ENCODE assay signal across 22 mouse cellular contexts in the genomic region with DNA sequence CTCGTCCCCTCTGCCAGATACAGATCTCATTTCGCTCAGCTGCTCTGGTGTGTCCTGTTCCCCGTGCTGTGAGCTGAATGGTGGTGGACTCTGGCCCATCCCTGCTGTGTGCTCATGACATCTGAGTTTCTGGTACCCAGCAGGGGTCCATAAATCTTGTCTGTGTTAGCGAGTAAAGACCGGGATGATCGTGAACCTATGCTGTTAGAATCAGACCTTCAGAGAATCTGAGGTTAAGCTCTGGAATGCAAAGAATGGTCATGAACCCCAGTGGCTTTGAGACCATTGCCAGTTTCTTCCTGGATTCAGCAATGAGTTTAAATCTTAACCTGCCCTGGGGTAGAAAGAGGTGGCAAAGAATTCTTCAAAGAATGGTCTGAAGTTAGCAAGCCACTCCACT.
A peak's percentile ranks its signal among the peaks of the same experiment; 100 is the strongest.
DNase-seq lines count a peak whose midpoint lies in the region; ATAC-seq and TF ChIP-seq lines count a peak whose summit lies in the region.
"Had no signal": no experiment of that assay in that cellular context is flagged by ENCODE, and none has a peak within 500 bp of the region (broad histone marks: within the 10 kb centered on the region; RNA-seq: fewer than 3 reads in every experiment).

No protein-coding gene starts in this region.

- H3K79me2 ChIP-seq in myocyte (ENCODE audit: control insufficient read depth, insufficient read depth), result no peaks in the 10 kb centered on the region

- peak; percentile 31 to 40 for DNase-seq in cerebellum, postnatal 14 days
- no peak for DNase-seq in cerebellum, adult 11-12 months
- peak; percentile 11 for DNase-seq in midbrain, embryonic 10.5 days (ENCODE audit: low spot score)
- DNase-seq in midbrain, embryonic 11.5 days (ENCODE audit: low spot score, missing footprints), result no peak
- peak; percentile 54 for DNase-seq in kidney, adult 2 months
- no peak for DNase-seq in adrenal gland, postnatal 25 days
- DNase-seq: adrenal gland, postnatal 36 days; cerebellum, adult 9-11 months; gastrocnemius, adult 2 months; heart, adult 11 months; liver, postnatal 0 days; right cerebral cortex, postnatal 25 days; thymus, postnatal 36 days had no signal

- H3K4me3 ChIP-seq in midbrain, embryonic 10.5 days, result no peak overlapping the region
- H3K4me3 ChIP-seq in midbrain, embryonic 11.5 days (ENCODE audit: low read depth, low read length), result no peak overlapping the region
- H3K4me3 ChIP-seq in kidney, adult 2 months (ENCODE audit: insufficient read depth, low read depth, low read length), result no peak overlapping the region
- no peak overlapping the region for H3K4me3 ChIP-seq in myocyte
- H3K4me3 ChIP-seq: erythroblast, embryonic 14.5 days; gastrocnemius, adult 2 months; limb, embryonic 15.5 days; midbrain, embryonic 15.5 days; neural tube, embryonic 13.5 days had no signal

- no peak overlapping the region for H3K9ac ChIP-seq in midbrain, embryonic 11.5 days (ENCODE audit: low read length)
- H3K9ac ChIP-seq: limb, embryonic 15.5 days; liver, postnatal 0 days; midbrain, embryonic 15.5 days; neural tube, embryonic 13.5 days had no signal

- H3K9me3 ChIP-seq in midbrain, embryonic 10.5 days (replicated peaks), result no peaks in the 10 kb centered on the region; the same call in 1 of the 2 replicates
- no peaks in the 10 kb centered on the region for H3K9me3 ChIP-seq in midbrain, embryonic 11.5 days (ENCODE audit: control insufficient read depth, low read length)
- H3K9me3 ChIP-seq: limb, embryonic 15.5 days; midbrain, embryonic 15.5 days; neural tube, embryonic 13.5 days had no signal

- no peak for TF ChIP-seq POLR2A in kidney, adult 2 months (IDR thresholded peaks at IDR 0.05; ENCODE audit: low read depth, low read length)
- no peak for TF ChIP-seq POLR2A in myocyte (IDR thresholded peaks at IDR 0.05; ENCODE audit: insufficient read length, low read depth)

- H3K36me3 ChIP-seq in midbrain, embryonic 10.5 days, result no peaks in the 10 kb centered on the region
- no peaks in the 10 kb centered on the region for H3K36me3 ChIP-seq in midbrain, embryonic 11.5 days (ENCODE audit: control insufficient read depth, insufficient read depth, low read length)
- no peaks in the 10 kb centered on the region for H3K36me3 ChIP-seq in kidney, adult 2 months (ENCODE audit: control insufficient read depth, insufficient read depth, low read length)
- H3K36me3 ChIP-seq in myocyte (ENCODE audit: control insufficient read depth, insufficient read depth), result no peaks in the 10 kb centered on the region
- H3K36me3 ChIP-seq: limb, embryonic 15.5 days; midbrain, embryonic 15.5 days; neural tube, embryonic 13.5 days had no signal

- ATAC-seq in midbrain, embryonic 11.5 days (ENCODE audit: low FRiP score), result no peak
- no peak for ATAC-seq in monocyte, adult 5-6 weeks (replicated peaks; ENCODE audit: insufficient number of reproducible peaks, low FRiP score, low TSS enrichment, poor library complexity, severe bottlenecking)
- ATAC-seq: forebrain, embryonic 16.5 days; hindbrain, postnatal 0 days; liver, postnatal 0 days; midbrain, embryonic 15.5 days had no signal

- 74% methylated on average over 6 of the region's 6 CpGs for WGBS in midbrain, embryonic 10.5 days
- 70% methylated on average over 6 of the region's 6 CpGs for WGBS in midbrain, embryonic 11.5 days
- 22% methylated on average over 6 of the region's 6 CpGs for WGBS in kidney, adult 2 months

- no peak overlapping the region for H3K27ac ChIP-seq in midbrain, embryonic 10.5 days (replicated peaks)
- H3K27ac ChIP-seq in midbrain, embryonic 11.5 days (ENCODE audit: low read depth, low read length), result no peak overlapping the region
- H3K27ac ChIP-seq in kidney, adult 2 months (ENCODE audit: insufficient read depth, low read depth, low read length), result 0 out of 2 replicates have a peak overlapping the region, but pooled peaks have one; percentile 24
- H3K27ac ChIP-seq: gastrocnemius, adult 2 months; hindbrain, postnatal 0 days; limb, embryonic 15.5 days; macrophage; midbrain, embryonic 15.5 days; neural tube, embryonic 13.5 days had no signal

- no peak overlapping the region for H3K4me2 ChIP-seq in midbrain, embryonic 11.5 days
- H3K4me2 ChIP-seq in myocyte (ENCODE audit: low read depth), result no peak overlapping the region
- H3K4me2 ChIP-seq: limb, embryonic 15.5 days; midbrain, embryonic 15.5 days; neural tube, embryonic 13.5 days had no signal

- no peaks in the 10 kb centered on the region for H3K4me1 ChIP-seq in midbrain, embryonic 10.5 days
- H3K4me1 ChIP-seq in midbrain, embryonic 11.5 days (ENCODE audit: control insufficient read depth, insufficient read depth, low read length), result no peaks in the 10 kb centered on the region
- peaks cover 9% of the 10 kb centered on the region for H3K4me1 ChIP-seq in kidney, adult 2 months (ENCODE audit: control insufficient read depth, insufficient read depth, low read length)
- H3K4me1 ChIP-seq: midbrain, embryonic 15.5 days had no signal

- no peak for TF ChIP-seq CTCF in kidney, adult 2 months (conservative IDR thresholded peaks at IDR 0.05; ENCODE audit: insufficient read depth, insufficient read length, low read depth, low read length)

- no peak overlapping the region for H3ac ChIP-seq in myocyte (ENCODE audit: control insufficient read depth, insufficient read length)

- H3K27me3 ChIP-seq in midbrain, embryonic 10.5 days (ENCODE audit: low read depth, poor library complexity, severe bottlenecking), result peaks cover 5% of the 10 kb centered on the region; the same call in 1 of the 2 replicates
- no peaks in the 10 kb centered on the region for H3K27me3 ChIP-seq in midbrain, embryonic 11.5 days (ENCODE audit: control insufficient read depth, insufficient read depth, low read length)
- H3K27me3 ChIP-seq in kidney, adult 2 months (replicated peaks; ENCODE audit: control insufficient read depth, insufficient read depth, low read length), result no peaks in the 10 kb centered on the region
- no peaks in the 10 kb centered on the region for H3K27me3 ChIP-seq in myocyte (ENCODE audit: control insufficient read depth, insufficient read depth, insufficient read length)
- H3K27me3 ChIP-seq: limb, embryonic 15.5 days; midbrain, embryonic 15.5 days; neural tube, embryonic 13.5 days had no signal

TF ChIP-seq in myocyte, 11 proteins besides CTCF, POLR2A, EP300 and RAD21:
- TF ChIP-seq MYOD1 (IDR thresholded peaks at IDR 0.05; ENCODE audit: control insufficient read depth in 1 of 3, insufficient read length in 2 of 3, low read depth in 2 of 3), result peak in 2 of 3 experiments; percentile 38 to 47
- TF ChIP-seq E2F4 (IDR thresholded peaks at IDR 0.05; ENCODE audit: insufficient read depth), result no peak

Comparison
In these comparisons a context has a peak if more than half of its experiments do, and no peak if none do; other contexts are left out.
1. DNase-seq: peak in cerebellum, postnatal 14 days (2 of 2), midbrain, embryonic 10.5 days (single experiment) and kidney, adult 2 months (single experiment); none in cerebellum, adult 11-12 months (single experiment), midbrain, embryonic 11.5 days (single experiment) and adrenal gland, postnatal 25 days (single experiment).